Mouse (Mus musculus) cerebellum, adult 11-12 months (tissue): ENCODE results near the gene Krt79.

Experiments used
- DNase-seq: peaks from one replicate; pipeline ENCODE4 v3.0.0; 2022

Krt79 gene

GRCm38 (mm10) chr15:101929666-101930065, 10.5 kb downstream of the Krt79 start:
- DNase-seq, result no peak

DNA sequence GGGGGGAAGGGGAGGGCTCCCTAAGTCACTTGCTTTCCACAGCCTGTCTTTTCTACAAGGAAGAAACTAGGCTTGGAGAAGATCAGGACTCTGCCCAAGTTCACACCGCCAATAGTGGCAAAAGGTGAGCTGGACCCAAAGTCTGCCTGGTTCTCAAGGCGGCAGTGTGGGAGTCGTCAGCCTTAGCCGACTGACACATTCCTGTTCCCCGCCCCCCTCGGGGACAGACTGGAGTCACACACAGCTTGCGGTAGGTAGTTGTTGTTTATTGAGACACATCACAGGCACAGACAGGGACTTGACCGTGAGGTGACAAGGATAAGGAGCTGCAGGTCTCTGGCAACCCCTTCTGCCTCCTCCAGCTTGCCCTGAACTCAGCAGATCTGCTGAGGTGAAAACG, 11.0 kb downstream of the Krt79 start:
- no peak for DNase-seq

GRCm38 (mm10) chr15:101927340-101928080, 12.6 kb downstream of the Krt79 start:
- no peak for DNase-seq

- no peak for DNase-seq
Measured at GRCm38 (mm10) chr15:101925041-101925440, 15.1 kb downstream of the Krt79 start.

DNA sequence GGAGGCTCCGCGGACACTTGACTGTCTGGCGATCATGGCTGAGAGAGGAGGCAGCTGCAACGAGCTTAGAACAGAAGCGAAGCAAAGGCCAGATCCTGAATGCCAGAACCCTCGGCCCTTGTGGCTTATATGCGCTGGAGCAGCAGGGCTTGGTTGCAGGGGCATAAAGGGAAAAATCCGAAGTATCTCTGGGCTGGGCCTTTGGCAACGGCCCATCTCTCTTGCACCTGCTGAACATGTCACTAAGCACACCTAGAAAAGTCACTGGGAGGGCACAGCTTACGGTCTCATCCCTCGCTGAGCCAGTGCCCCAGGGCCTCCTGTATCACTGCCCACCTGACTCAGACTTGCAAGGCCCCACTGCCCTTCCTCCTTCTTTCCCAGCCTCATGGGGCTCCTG, 15.5 kb downstream of the Krt79 start, which contains the start of gene Krt4:
Gene Krt4 (minus strand): TSS at position 101 of the 400 bp plus-strand sequence.
- DNase-seq, result no peak

- DNase-seq, result no peak
Measured at GRCm38 (mm10) chr15:101922296-101922695, 17.8 kb downstream of the Krt79 start.

DNA sequence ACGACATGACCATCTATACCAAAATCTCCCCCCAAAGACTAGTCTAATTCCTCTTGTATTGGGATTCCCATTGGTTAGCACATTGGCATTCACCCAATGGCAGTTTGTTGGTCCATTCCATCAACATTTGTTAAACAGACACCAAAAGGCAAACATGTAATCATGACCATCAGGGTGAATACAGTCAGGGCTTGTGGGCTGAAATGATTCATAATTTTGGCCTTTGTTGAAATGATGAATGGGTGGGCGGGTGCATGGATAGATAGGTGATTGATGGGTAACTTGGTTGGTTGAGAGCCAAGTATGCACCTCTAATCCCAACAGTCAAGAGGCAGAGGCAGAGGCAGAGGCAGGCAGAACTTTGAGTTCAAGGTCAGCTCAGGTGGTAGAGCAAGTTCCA, 24.1 kb downstream of the Krt79 start:
- DNase-seq, result no peak

DNA sequence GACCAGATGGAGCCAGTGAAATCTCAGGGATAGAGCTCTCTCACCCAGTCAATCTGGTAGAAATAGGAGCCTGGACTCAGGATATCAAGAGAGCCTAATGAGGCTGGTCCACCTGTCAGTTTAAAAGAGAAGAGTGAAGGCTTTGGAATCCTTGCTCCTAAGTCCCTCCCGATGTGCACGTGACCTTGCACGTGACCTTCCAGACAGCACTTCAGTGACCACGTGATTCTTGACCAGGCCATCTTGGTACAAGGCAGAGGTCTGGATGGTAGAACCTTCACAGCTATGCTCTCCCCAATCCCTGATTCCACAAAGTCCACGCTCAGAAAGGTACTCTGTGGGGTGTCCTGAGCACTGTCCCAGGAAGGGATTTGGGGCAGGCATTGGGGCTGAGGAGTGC, 35.3 kb downstream of the Krt79 start:
- no peak for DNase-seq

- DNase-seq, result no peak
Measured at GRCm38 (mm10) chr15:101902171-101903149, 37.7 kb downstream of the Krt79 start.

- no peak for DNase-seq
Measured at GRCm38 (mm10) chr15:101895216-101895615, 44.9 kb downstream of the Krt79 start.

- no peak for DNase-seq
Measured at GRCm38 (mm10) chr15:101892820-101893219, 47.3 kb downstream of the Krt79 start, which contains the start of gene Krt76. Krt76 (minus strand) TSS chr15:101892920.

DNA sequence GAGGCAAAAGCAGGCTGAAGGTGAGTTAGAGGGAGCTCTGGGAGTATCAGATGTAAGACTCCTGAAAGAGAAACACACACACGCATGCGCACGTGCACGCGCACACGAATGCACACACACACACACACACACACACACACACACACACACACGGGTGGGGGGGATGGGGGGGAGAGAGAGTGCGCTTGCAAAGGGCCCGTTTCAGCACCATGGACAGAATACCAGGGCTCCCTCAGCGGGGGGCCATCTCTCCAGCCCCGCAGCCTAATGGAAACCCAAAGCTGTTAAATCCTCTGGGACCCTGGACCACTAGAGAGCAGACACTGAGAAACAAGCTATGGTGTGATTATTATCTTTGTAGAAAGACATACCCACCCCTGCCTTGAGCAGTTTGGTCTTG, 60.3 kb downstream of the Krt79 start:
- DNase-seq, result no peak
